Mouse (Mus musculus) intestine, postnatal 0 days (tissue): ENCODE results near the gene Prkar2b. TPM values are rescaled to one million over a fixed set of nuclear protein-coding genes. Genes with fewer than 3 reads are reported as not detected.

Experiments
- ATAC-seq: fragments of 200-750 bp; cut with Nextera tagmentation; 2 replicates; pipeline ENCODE4 v1.8.0; 2017; ENCODE audit warnings: mild to moderate bottlenecking, moderate TSS enrichment, moderate library complexity
- H3K27ac ChIP-seq: fragments of 300-500 bp; sonication (generic); 2 replicates; pipeline ENCODE4 v1.5.1; 2014; ENCODE audit warnings: mild to moderate bottlenecking, low read depth, low read length, moderate library complexity
- H3K27me3 ChIP-seq: fragments of 300-500 bp; sonication (generic); replicated peaks from 2 replicates; pipeline ENCODE4 v1.6.1; 2014; ENCODE audit warnings: low read length, mixed read lengths; ENCODE audit not compliant: control insufficient read depth, insufficient read depth
- H3K36me3 ChIP-seq: fragments of 300-500 bp; sonication (generic); 2 replicates; pipeline ENCODE4 v1.6.1; 2014; ENCODE audit warnings: mild to moderate bottlenecking, moderate library complexity; ENCODE audit not compliant: control insufficient read depth, insufficient read depth
- H3K4me1 ChIP-seq: fragments of 300-500 bp; sonication (generic); replicated peaks from 2 replicates; pipeline ENCODE4 v1.6.1; 2014; ENCODE audit warnings: antibody characterized with exemption, low read length, mixed read lengths; ENCODE audit not compliant: control insufficient read depth, insufficient read depth
- H3K4me2 ChIP-seq: fragments of 300-500 bp; sonication (generic); replicated peaks from 2 replicates; pipeline ENCODE4 v1.6.1; 2014; ENCODE audit warnings: low read depth, mild to moderate bottlenecking, moderate library complexity
- H3K4me3 ChIP-seq: fragments of 300-500 bp; sonication (generic); 2 replicates; pipeline ENCODE4 v1.5.1; 2014; ENCODE audit warnings: low read depth, low read length
- H3K9ac ChIP-seq: fragments of 300-500 bp; sonication (generic); 2 replicates; pipeline ENCODE4 v1.6.1; 2014; ENCODE audit warnings: mild to moderate bottlenecking, low read depth, low read length
- H3K9me3 ChIP-seq: fragments of 300-500 bp; sonication (generic); 2 replicates; pipeline ENCODE4 v1.6.1; 2016; ENCODE audit warnings: mixed run types; ENCODE audit not compliant: control insufficient read depth
- CTCF ChIP-seq: sonication (generic); IDR thresholded peaks from 2 replicates; pipeline ENCODE4 v1.5.1; 2016; ENCODE audit warnings: low read depth, mild to moderate bottlenecking, control low read depth, antibody characterized with exemption, moderate library complexity
- WGBS: fragments of 180-500 bp; shearing (Covaris S2); extraction: QIAGEN DNeasy Blood & Tissue Kit; methylation state at CpG from one replicate; pipeline ENCODE4 v1.1.7; 2014; 5-methylcytosine and 5-hydroxymethylcytosine counted together
- polyA plus RNA-seq: library from polyadenylated mRNA; unstranded; fragments of >200 nt; fragmentation: Nextera tagmentation; extraction: Ambion mirVana; gene quantifications from 2 replicates; pipeline ENCODE4 v1.2.1, GENCODE M21; 2015

Prkar2b gene
- polyA plus RNA-seq, 1 experiment from 2014 or later = 12.5 TPM

- TF ChIP-seq CTCF = no peak
- no peak for ATAC-seq
- no peaks in the 10 kb centered on the region for H3K27me3 ChIP-seq
- H3K4me1 ChIP-seq = no peaks in the 10 kb centered on the region
- H3K4me3 ChIP-seq = no peak overlapping the region
- no peak overlapping the region for H3K27ac ChIP-seq
- H3K4me2 ChIP-seq = no peak overlapping the region
- WGBS = 95% methylated on average over 3 of the region's 3 CpGs
- no peak overlapping the region for H3K9ac ChIP-seq
- H3K9me3 ChIP-seq = no peaks in the 10 kb centered on the region
- no peaks in the 10 kb centered on the region for H3K36me3 ChIP-seq
Observed at GRCm38 (mm10) chr12:32055797-32056196, 5.3 kb downstream of the Prkar2b start.

- WGBS = 62% methylated on average over 9 of the region's 9 CpGs
- no peak overlapping the region for H3K27ac ChIP-seq
- H3K4me3 ChIP-seq = no peak overlapping the region
- H3K9me3 ChIP-seq = no peaks in the 10 kb centered on the region
- no peak overlapping the region for H3K9ac ChIP-seq
- no peak for TF ChIP-seq CTCF
- no peaks in the 10 kb centered on the region for H3K27me3 ChIP-seq
- H3K4me2 ChIP-seq = no peak overlapping the region
- no peak for ATAC-seq
- no peaks in the 10 kb centered on the region for H3K4me1 ChIP-seq
- H3K36me3 ChIP-seq = no peaks in the 10 kb centered on the region
Observed at GRCm38 (mm10) chr12:32054476-32055166, 6.5 kb downstream of the Prkar2b start.

- no peak overlapping the region for H3K27ac ChIP-seq
Observed at GRCm38 (mm10) chr12:32053637-32054366, 7.3 kb downstream of the Prkar2b start.

GRCm38 (mm10) chr12:32052882-32053281 lies 8.2 kb downstream of the Prkar2b start:
- no peak overlapping the region for H3K9ac ChIP-seq
- H3K4me2 ChIP-seq = no peak overlapping the region
- ATAC-seq = no peak
- no peak for TF ChIP-seq CTCF
- 75% methylated on average over 4 of the region's 4 CpGs for WGBS
- H3K36me3 ChIP-seq = no peaks in the 10 kb centered on the region
- H3K9me3 ChIP-seq = no peaks in the 10 kb centered on the region
- no peak overlapping the region for H3K4me3 ChIP-seq
- no peak overlapping the region for H3K27ac ChIP-seq
- H3K4me1 ChIP-seq = no peaks in the 10 kb centered on the region
- H3K27me3 ChIP-seq = no peaks in the 10 kb centered on the region

More at GRCm38 (mm10) chr12:32053637-32054366, 7.3 kb downstream of the Prkar2b start:
- Histone ChIP-seq H3K36me3 (no peaks in the 10 kb centered on the region), H3K9ac (no peak overlapping the region), H3K9me3 (no peaks in the 10 kb centered on the region), H3K4me3 (no peak overlapping the region), H3K4me2 (no peak overlapping the region), H3K4me1 (no peaks in the 10 kb centered on the region), H3K27me3 (no peaks in the 10 kb centered on the region)
- 62% methylated on average over 11 of the region's 11 CpGs for WGBS
- TF ChIP-seq CTCF = no peak
- ATAC-seq = no peak

GRCm38 (mm10) chr12:32050165-32050564 lies 10.9 kb downstream of the Prkar2b start:
- H3K4me2 ChIP-seq = no peak overlapping the region
- no peaks in the 10 kb centered on the region for H3K27me3 ChIP-seq
- H3K9me3 ChIP-seq = no peaks in the 10 kb centered on the region
- ATAC-seq = no peak
- H3K4me3 ChIP-seq = no peak overlapping the region
- 56% methylated on average over 5 of the region's 5 CpGs for WGBS
- H3K27ac ChIP-seq = no peak overlapping the region
- TF ChIP-seq CTCF = no peak
- no peak overlapping the region for H3K9ac ChIP-seq
- no peaks in the 10 kb centered on the region for H3K4me1 ChIP-seq
- no peaks in the 10 kb centered on the region for H3K36me3 ChIP-seq

- no peak overlapping the region for H3K4me3 ChIP-seq
- H3K9ac ChIP-seq = no peak overlapping the region
- no peak overlapping the region for H3K4me2 ChIP-seq
- no peak for ATAC-seq
- no peaks in the 10 kb centered on the region for H3K4me1 ChIP-seq
- WGBS = 76% methylated on average over 17 of the region's 17 CpGs
- H3K36me3 ChIP-seq = no peaks in the 10 kb centered on the region
- TF ChIP-seq CTCF = peak; percentile 10; the same call in 1 of the 2 replicates
- no peaks in the 10 kb centered on the region for H3K27me3 ChIP-seq
- H3K9me3 ChIP-seq = no peaks in the 10 kb centered on the region
- H3K27ac ChIP-seq = no peak overlapping the region
Observed at GRCm38 (mm10) chr12:32045566-32046330, 15.3 kb downstream of the Prkar2b start.
